Mouse (Mus musculus): Measurements from ENCODE around the gene Afg3l1.
"Not testable (repeated sequence)": the region's sequence is repeated elsewhere in the genome, so short reads cannot be mapped to it uniquely, and the experiment has no call there.

Gene Afg3l1

DNA sequence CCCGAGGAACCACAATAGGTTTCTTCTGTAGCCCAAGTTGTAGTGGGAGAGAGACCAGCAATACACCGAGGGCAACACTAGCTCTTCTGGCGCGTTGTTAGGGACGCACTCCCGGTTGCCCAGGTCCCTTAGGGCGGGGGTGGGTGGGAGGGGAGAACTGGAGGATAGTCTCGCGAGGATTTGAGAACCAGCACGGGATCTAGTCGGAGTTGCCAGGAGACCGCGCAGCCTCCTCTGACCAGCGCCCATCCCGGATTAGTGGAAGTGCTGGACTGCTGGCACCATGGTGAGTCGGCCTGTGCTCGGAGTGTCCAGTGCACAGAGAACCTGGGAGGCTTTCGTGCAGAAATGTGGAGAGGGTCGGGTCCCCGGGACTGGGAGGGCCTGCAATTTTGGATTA lies 41.0 kb downstream of the Afg3l1 start, which contains the start of gene Gas8:
Gene Gas8, plus strand, starts transcription at position 168 of the 400 bp plus-strand sequence.
- peak; percentile 88 for DNase-seq

DNA sequence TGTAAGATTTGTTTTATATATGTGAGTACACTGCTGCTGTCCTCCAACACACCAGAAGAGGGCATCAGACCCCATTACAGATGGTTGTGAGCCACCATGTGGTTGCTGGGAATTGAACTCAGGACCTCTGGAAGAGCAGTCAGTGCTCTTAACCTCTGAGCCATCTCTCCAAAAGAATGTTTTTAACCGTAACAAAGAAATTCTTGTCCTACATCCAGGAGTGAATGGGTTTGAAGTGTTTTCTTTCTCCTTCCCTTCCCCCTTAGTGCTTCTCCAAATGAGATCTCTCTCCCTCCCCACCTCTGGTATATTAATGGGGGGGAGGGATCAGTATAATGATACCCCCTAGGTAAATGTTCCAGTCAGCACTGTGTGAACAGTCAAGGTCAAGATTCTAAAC lies 42.3 kb downstream of the Afg3l1 start:
- not testable (repeated sequence) for DNase-seq

DNA sequence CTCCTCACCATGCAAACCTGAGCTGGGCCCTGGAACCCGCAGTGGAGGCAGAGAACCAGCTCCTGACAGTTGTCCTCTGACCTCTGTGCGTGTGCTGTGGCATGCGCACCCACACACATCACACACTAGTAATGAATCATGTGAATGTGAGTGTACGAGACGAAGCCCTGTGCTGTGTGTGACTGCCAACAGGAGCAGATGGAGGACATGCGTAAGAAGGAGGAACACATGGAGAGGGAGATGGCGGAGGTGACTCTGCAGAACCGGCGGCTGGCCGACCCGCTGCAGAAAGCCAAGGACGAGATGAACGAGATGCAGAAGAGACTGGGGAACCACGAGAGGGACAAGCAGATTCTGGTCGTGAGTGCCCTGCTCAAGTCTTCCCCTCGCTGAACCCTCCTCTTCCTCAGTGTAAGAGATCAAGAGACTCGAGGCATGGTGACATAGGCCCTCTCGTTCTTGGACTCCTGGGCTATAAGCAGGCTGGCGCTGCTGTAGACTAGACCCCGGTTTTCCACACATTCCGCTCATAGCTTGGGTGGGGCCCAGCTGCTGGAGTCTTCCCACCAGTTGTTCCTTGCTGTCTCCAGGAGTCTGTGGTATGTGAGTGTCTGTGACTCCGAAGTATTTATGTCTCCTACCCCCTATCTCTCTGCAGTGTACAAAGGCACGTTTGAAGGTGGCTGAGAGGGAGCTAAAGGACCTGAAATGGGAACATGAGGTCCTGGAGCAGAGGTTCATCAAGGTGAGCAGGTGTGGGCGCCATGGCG lies 50.2 kb downstream of the Afg3l1 start:
- no peak for DNase-seq

GRCm38 (mm10) chr8:123536242-123536989 lies 58.7 kb downstream of the Afg3l1 start:
- DNase-seq: no peak

- DNase-seq: peak; percentile 1
These were observed 59.3 kb downstream of the Afg3l1 start for GRCm38 (mm10) chr8:123536990-123537380.

- peak; percentile 36 for DNase-seq
These were observed 59.9 kb downstream of the Afg3l1 start for GRCm38 (mm10) chr8:123537641-123538040.
